Mouse (Mus musculus) lung, embryonic 15.5 days (tissue): ENCODE results near the gene Anks1b. TPM values are rescaled to one million over a fixed set of nuclear protein-coding genes. Genes with fewer than 3 reads are reported as not detected.

Source experiments
- ATAC-seq: fragments of 200-750 bp; cut with Nextera tagmentation; 2 replicates; pipeline ENCODE4 v1.8.0; 2017; ENCODE audit warnings: moderate number of reproducible peaks, borderline replicate concordance; ENCODE audit not compliant: low FRiP score, low TSS enrichment; ENCODE audit errors: extremely low read depth
- H3K27ac ChIP-seq: fragments of 300-500 bp; sonication (generic); 2 replicates; pipeline ENCODE4 v1.5.1; 2015; ENCODE audit warnings: moderate library complexity, mild to moderate bottlenecking, inconsistent platforms
- H3K27me3 ChIP-seq: fragments of 300-500 bp; sonication (generic); 2 replicates; pipeline ENCODE4 v1.6.1; 2015; ENCODE audit warnings: inconsistent platforms
- H3K36me3 ChIP-seq: fragments of 300-500 bp; sonication (generic); 2 replicates; pipeline ENCODE4 v1.6.1; 2015; ENCODE audit warnings: inconsistent platforms
- H3K4me1 ChIP-seq: fragments of 300-500 bp; sonication (generic); 2 replicates; pipeline ENCODE4 v1.6.1; 2015; ENCODE audit warnings: inconsistent platforms
- H3K4me2 ChIP-seq: fragments of 300-500 bp; sonication (generic); 2 replicates; pipeline ENCODE4 v1.6.1; 2015; ENCODE audit warnings: inconsistent platforms, mild to moderate bottlenecking, moderate library complexity
- H3K4me3 ChIP-seq: fragments of 300-500 bp; sonication (generic); 2 replicates; pipeline ENCODE4 v1.5.1; 2015; ENCODE audit warnings: mild to moderate bottlenecking, inconsistent platforms
- H3K9ac ChIP-seq: fragments of 300-500 bp; sonication (generic); 2 replicates; pipeline ENCODE4 v1.6.1; 2015; ENCODE audit warnings: inconsistent platforms
- H3K9me3 ChIP-seq: fragments of 300-500 bp; sonication (generic); 2 replicates; pipeline ENCODE4 v1.6.1; 2016; ENCODE audit warnings: inconsistent platforms
- WGBS: fragments of 180-500 bp; shearing (Covaris S2); methylation state at CpG from one replicate; pipeline ENCODE4 v1.1.7; 2015; 5-methylcytosine and 5-hydroxymethylcytosine counted together
- polyA plus RNA-seq: library from polyadenylated mRNA; unstranded; fragments of >200 nt; fragmentation: Nextera tagmentation; extraction: Ambion mirVana; gene quantifications from 2 replicates; pipeline ENCODE4 v1.2.1, GENCODE M21; 2015

Gene Anks1b
- polyA plus RNA-seq, 1 experiment from 2014 or later: 0.47 TPM

- Histone ChIP-seq H3K27me3 (no peaks in the 10 kb centered on the region), H3K4me2 (no peak overlapping the region), H3K27ac (no peak overlapping the region), H3K4me3 (no peak overlapping the region), H3K4me1 (no peaks in the 10 kb centered on the region), H3K9ac (no peak overlapping the region), H3K9me3 (no peaks in the 10 kb centered on the region), H3K36me3 (no peaks in the 10 kb centered on the region)
- no peak for ATAC-seq
- 52% methylated on average over 3 of the region's 3 CpGs for WGBS
Observed at GRCm38 (mm10) chr10:90220470-90220869, 347.2 kb downstream of the Anks1b start.

GRCm38 (mm10) chr10:90222793-90223495 lies 349.6 kb downstream of the Anks1b start:
- Histone ChIP-seq H3K4me1 (no peaks in the 10 kb centered on the region), H3K9ac (no peak overlapping the region), H3K4me3 (no peak overlapping the region), H3K27ac (no peak overlapping the region), H3K36me3 (no peaks in the 10 kb centered on the region), H3K9me3 (no peaks in the 10 kb centered on the region), H3K27me3 (no peaks in the 10 kb centered on the region), H3K4me2 (no peak overlapping the region)
- 71% methylated on average over 3 of the region's 3 CpGs for WGBS
- ATAC-seq: no peak

GRCm38 (mm10) chr10:90235273-90235672 lies 362.0 kb downstream of the Anks1b start:
- no peak for ATAC-seq
- WGBS: 69% methylated on average over 3 of the region's 3 CpGs
- H3K4me3 ChIP-seq: no peak overlapping the region

GRCm38 (mm10) chr10:90237290-90237689 lies 364.0 kb downstream of the Anks1b start:
- Histone ChIP-seq H3K4me2 (no peak overlapping the region), H3K4me3 (no peak overlapping the region), H3K36me3 (no peaks in the 10 kb centered on the region), H3K4me1 (no peaks in the 10 kb centered on the region), H3K9ac (no peak overlapping the region), H3K27ac (no peak overlapping the region), H3K9me3 (no peaks in the 10 kb centered on the region), H3K27me3 (no peaks in the 10 kb centered on the region)
- WGBS: 90% methylated on average over 3 of the region's 3 CpGs
- no peak for ATAC-seq

More at GRCm38 (mm10) chr10:90235273-90235672, 362.0 kb downstream of the Anks1b start:
- H3K9ac ChIP-seq: no peak overlapping the region
- no peaks in the 10 kb centered on the region for H3K27me3 ChIP-seq
- no peaks in the 10 kb centered on the region for H3K9me3 ChIP-seq
- H3K36me3 ChIP-seq: no peaks in the 10 kb centered on the region
- H3K4me2 ChIP-seq: no peak overlapping the region
- no peaks in the 10 kb centered on the region for H3K4me1 ChIP-seq
- H3K27ac ChIP-seq: no peak overlapping the region

- H3K4me2 ChIP-seq: no peak overlapping the region
- H3K9ac ChIP-seq: no peak overlapping the region
- H3K27ac ChIP-seq: no peak overlapping the region
- H3K36me3 ChIP-seq: no peaks in the 10 kb centered on the region
- no peak overlapping the region for H3K4me3 ChIP-seq
- H3K27me3 ChIP-seq: no peaks in the 10 kb centered on the region
- WGBS: 62% methylated on average over 3 of the region's 3 CpGs
- H3K4me1 ChIP-seq: no peaks in the 10 kb centered on the region
- no peaks in the 10 kb centered on the region for H3K9me3 ChIP-seq
- ATAC-seq: no peak
Observed at GRCm38 (mm10) chr10:90258944-90259714, 385.8 kb downstream of the Anks1b start.

GRCm38 (mm10) chr10:90271321-90271720 lies 398.0 kb downstream of the Anks1b start:
- H3K36me3 ChIP-seq: no peaks in the 10 kb centered on the region
- ATAC-seq: no peak
- H3K9ac ChIP-seq: no peak overlapping the region
- H3K4me3 ChIP-seq: no peak overlapping the region
- no peaks in the 10 kb centered on the region for H3K4me1 ChIP-seq
- no peaks in the 10 kb centered on the region for H3K27me3 ChIP-seq
- WGBS: 91% methylated on average over 1 of the region's 1 CpGs
- H3K27ac ChIP-seq: no peak overlapping the region
- no peaks in the 10 kb centered on the region for H3K9me3 ChIP-seq
- no peak overlapping the region for H3K4me2 ChIP-seq

- Histone ChIP-seq H3K4me1 (no peaks in the 10 kb centered on the region), H3K27ac (no peak overlapping the region), H3K9ac (no peak overlapping the region), H3K36me3 (no peaks in the 10 kb centered on the region), H3K27me3 (no peaks in the 10 kb centered on the region), H3K4me2 (no peak overlapping the region), H3K4me3 (no peak overlapping the region), H3K9me3 (no peaks in the 10 kb centered on the region)
- 64% methylated on average over 2 of the region's 2 CpGs for WGBS
- no peak for ATAC-seq
Observed at GRCm38 (mm10) chr10:90273311-90273710, 400.0 kb downstream of the Anks1b start.

- Histone ChIP-seq H3K4me2 (no peak overlapping the region), H3K27ac (no peak overlapping the region), H3K27me3 (no peaks in the 10 kb centered on the region), H3K4me1 (no peaks in the 10 kb centered on the region), H3K9me3 (no peaks in the 10 kb centered on the region), H3K4me3 (no peak overlapping the region), H3K36me3 (no peaks in the 10 kb centered on the region), H3K9ac (no peak overlapping the region)
- WGBS: 26% methylated on average over 1 of the region's 1 CpGs
- ATAC-seq: no peak
Observed at GRCm38 (mm10) chr10:90286589-90286988, 413.3 kb downstream of the Anks1b start.

- no peak overlapping the region for H3K4me2 ChIP-seq
- no peaks in the 10 kb centered on the region for H3K36me3 ChIP-seq
- no peak overlapping the region for H3K9ac ChIP-seq
- no peak overlapping the region for H3K4me3 ChIP-seq
- ATAC-seq: no peak
- no peak overlapping the region for H3K27ac ChIP-seq
- no peaks in the 10 kb centered on the region for H3K27me3 ChIP-seq
- H3K4me1 ChIP-seq: no peaks in the 10 kb centered on the region
- 33% methylated on average over 1 of the region's 1 CpGs for WGBS
- H3K9me3 ChIP-seq: no peaks in the 10 kb centered on the region
Observed at GRCm38 (mm10) chr10:90303249-90303648, 429.9 kb downstream of the Anks1b start.

- no peaks in the 10 kb centered on the region for H3K27me3 ChIP-seq
- no peaks in the 10 kb centered on the region for H3K9me3 ChIP-seq
- H3K4me3 ChIP-seq: no peak overlapping the region
- no peak for ATAC-seq
- no peaks in the 10 kb centered on the region for H3K4me1 ChIP-seq
- no peak overlapping the region for H3K4me2 ChIP-seq
- no peaks in the 10 kb centered on the region for H3K36me3 ChIP-seq
- H3K27ac ChIP-seq: no peak overlapping the region
- H3K9ac ChIP-seq: no peak overlapping the region
Observed at GRCm38 (mm10) chr10:90306156-90306555, 432.8 kb downstream of the Anks1b start.

GRCm38 (mm10) chr10:90307931-90308555 lies 434.7 kb downstream of the Anks1b start:
- no peak overlapping the region for H3K4me3 ChIP-seq
- no peaks in the 10 kb centered on the region for H3K27me3 ChIP-seq
- no peak for ATAC-seq
- H3K9me3 ChIP-seq: no peaks in the 10 kb centered on the region
- H3K4me2 ChIP-seq: no peak overlapping the region
- no peaks in the 10 kb centered on the region for H3K36me3 ChIP-seq
- H3K4me1 ChIP-seq: no peaks in the 10 kb centered on the region
- H3K9ac ChIP-seq: no peak overlapping the region
- WGBS: 67% methylated on average over 5 of the region's 5 CpGs
- no peak overlapping the region for H3K27ac ChIP-seq

GRCm38 (mm10) chr10:90329781-90330180 lies 456.5 kb downstream of the Anks1b start:
- Histone ChIP-seq H3K9ac (no peak overlapping the region), H3K4me3 (no peak overlapping the region), H3K27me3 (no peaks in the 10 kb centered on the region), H3K9me3 (no peaks in the 10 kb centered on the region), H3K36me3 (no peaks in the 10 kb centered on the region), H3K27ac (no peak overlapping the region), H3K4me2 (no peak overlapping the region), H3K4me1 (no peaks in the 10 kb centered on the region)
- no peak for ATAC-seq
- WGBS: 89% methylated on average over 4 of the region's 4 CpGs
